Mouse (Mus musculus): ENCODE results near the gene Gm10197.

GRCm38 (mm10) chr19:53328116-53328515 is 43.5 kb downstream of the Gm10197 start:
- TF ChIP-seq CTCF (conservative IDR thresholded peaks at IDR 0.05; ENCODE audit: insufficient read depth, insufficient read length, low read depth, low read length) (0 out of 2 replicates have a peak, but pooled peaks have one; percentile 21), POLR2A (IDR thresholded peaks at IDR 0.05; ENCODE audit: low read depth, low read length) (no peak)
